Comparison of ENCODE assay signal across 8 mouse cellular contexts in genomic region chr14:57619487-57619886, GRCm38 (mm10). TPM values are rescaled to one million over a fixed set of nuclear protein-coding genes. Genes with fewer than 3 reads are reported as not detected.
DNase-seq lines count a peak whose midpoint lies in the region; ATAC-seq and TF ChIP-seq lines count a peak whose summit lies in the region.

No protein-coding gene starts in this region.

- ATAC-seq in Patski = peak; percentile 21

- CTCF ChIA-PET in Patski (lab: Charles Lee) = interaction anchor here (1.6 kb wide), 1 partner anchor 17 kb away, joined by 3 read pairs; no protein-coding TSS in a partner anchor

- in situ Hi-C loops in Patski (cut with MboI; ENCODE audit: low pct_unique_long_range_greater_than_20kb) = no loop called here

- TF ChIP-seq CTCF in Patski (IDR thresholded peaks at IDR 0.05) = peak; percentile 61

- peak; percentile 33 to 39 for DNase-seq in cerebellum, adult 18-20 months
- no peak for DNase-seq in cerebellum, adult 8-10 months
- peak; percentile 30 for DNase-seq in left cerebral cortex, adult 11 months (ENCODE audit: low spot score)
- DNase-seq in left cerebral cortex, adult 8-10 months (ENCODE audit: low spot score in 2 of 2) = no peak
- no peak for DNase-seq in Patski (ENCODE audit: low read depth, low spot score)
- peak; percentile 47 to 56 for DNase-seq in heart, adult 9 months (ENCODE audit: low spot score in 2 of 2)
- peak; percentile 13 for DNase-seq in left cerebral cortex, postnatal 4 days
- peak; percentile 46 for DNase-seq in retina, postnatal 7 days (ENCODE audit: low read depth, low spot score)

- POLR2A ChIA-PET in Patski (lab: Charles Lee) = no interaction called here

- H3K27me3 ChIP-seq in Patski = no peaks in the 10 kb centered on the region

- intact Hi-C loops in left cerebral cortex, postnatal 4 days (cut with DNase I) = no loop called here

RNA-seq across cellular contexts. Expression of gene Xpo4, which starts 45.7 kb away (rescaled TPM):
- 10 to 100 TPM; 10.9 to 14.8 (median 14.5) TPM for total RNA-seq in left cerebral cortex, adult 8-10 months (2022)
- 11.9 TPM for polyA plus RNA-seq in Patski (2021)
- total RNA-seq in left cerebral cortex, postnatal 4 days (2021) = 10 to 100 TPM; 18.5 to 20.1 TPM

RNA-seq across cellular contexts. Expression of gene Eef1akmt1, which starts 48.1 kb away (rescaled TPM):
- total RNA-seq in left cerebral cortex, adult 8-10 months (2022) = 10 to 100 TPM; 29.1 to 35.0 (median 29.7) TPM
- 28.1 TPM for polyA plus RNA-seq in Patski (2021)
- total RNA-seq in left cerebral cortex, postnatal 4 days (2021) = 10 to 100 TPM; 29.4 to 29.6 TPM

Comparison
In these comparisons a context has a peak if more than half of its experiments do, and no peak if none do; other contexts are left out.
1. DNase-seq: peak in cerebellum, adult 18-20 months (2 of 2), left cerebral cortex, adult 11 months (single experiment), heart, adult 9 months (2 of 2), left cerebral cortex, postnatal 4 days (single experiment) and retina, postnatal 7 days (single experiment); none in cerebellum, adult 8-10 months (single experiment), left cerebral cortex, adult 8-10 months (0 of 2) and Patski (single experiment).